Mouse (Mus musculus): ENCODE data around the gene Pacsin2.

Gene Pacsin2

GRCm38 (mm10) chr15:83451621-83452210, 12.7 kb downstream of the Pacsin2 start:
- DNase-seq (ENCODE audit: low read depth, low spot score): no peak

- DNase-seq (ENCODE audit: low read depth, low spot score): no peak
Observed at GRCm38 (mm10) chr15:83450007-83450406, 14.4 kb downstream of the Pacsin2 start.

GRCm38 (mm10) chr15:83448646-83449045, 15.8 kb downstream of the Pacsin2 start:
- DNase-seq (ENCODE audit: low read depth, low spot score): no peak

- DNase-seq (ENCODE audit: low read depth, low spot score): no peak
Observed at GRCm38 (mm10) chr15:83447791-83448544, 16.4 kb downstream of the Pacsin2 start.

- no peak for DNase-seq (ENCODE audit: low read depth, low spot score)
Observed at GRCm38 (mm10) chr15:83445908-83446307, 18.5 kb downstream of the Pacsin2 start.

GRCm38 (mm10) chr15:83445383-83445782, 19.0 kb downstream of the Pacsin2 start:
- no peak for DNase-seq (ENCODE audit: low read depth, low spot score)

- no peak for DNase-seq (ENCODE audit: low read depth, low spot score)
Observed at GRCm38 (mm10) chr15:83444425-83444824, 20.0 kb downstream of the Pacsin2 start.

GRCm38 (mm10) chr15:83442495-83443037, 21.8 kb downstream of the Pacsin2 start:
- DNase-seq (ENCODE audit: low read depth, low spot score): no peak

- DNase-seq (ENCODE audit: low read depth, low spot score): no peak
Observed at GRCm38 (mm10) chr15:83440726-83441125, 23.7 kb downstream of the Pacsin2 start.

GRCm38 (mm10) chr15:83436541-83436940, 27.9 kb downstream of the Pacsin2 start:
- no peak for DNase-seq (ENCODE audit: low read depth, low spot score)

- peak; percentile 4 for DNase-seq (ENCODE audit: low read depth, low spot score)
Observed at GRCm38 (mm10) chr15:83435324-83436090, 28.9 kb downstream of the Pacsin2 start.

GRCm38 (mm10) chr15:83434692-83435091, 29.7 kb downstream of the Pacsin2 start:
- no peak for DNase-seq (ENCODE audit: low read depth, low spot score)

- no peak for DNase-seq (ENCODE audit: low read depth, low spot score)
Observed at GRCm38 (mm10) chr15:83433344-83433743, 31.1 kb downstream of the Pacsin2 start.

GRCm38 (mm10) chr15:83432231-83433031, 32.0 kb downstream of the Pacsin2 start:
- DNase-seq (ENCODE audit: low read depth, low spot score): no peak

GRCm38 (mm10) chr15:83430986-83431763, 33.2 kb downstream of the Pacsin2 start:
- DNase-seq (ENCODE audit: low read depth, low spot score): no peak

GRCm38 (mm10) chr15:83430419-83430818, 34.0 kb downstream of the Pacsin2 start:
- no peak for DNase-seq (ENCODE audit: low read depth, low spot score)

GRCm38 (mm10) chr15:83428586-83428985, 35.8 kb downstream of the Pacsin2 start:
- DNase-seq (ENCODE audit: low read depth, low spot score): no peak

GRCm38 (mm10) chr15:83427294-83428163, 36.9 kb downstream of the Pacsin2 start:
- DNase-seq (ENCODE audit: low read depth, low spot score): no peak

- DNase-seq (ENCODE audit: low read depth, low spot score): no peak
Observed at GRCm38 (mm10) chr15:83425794-83426193, 38.6 kb downstream of the Pacsin2 start.

GRCm38 (mm10) chr15:83425277-83425676, 39.1 kb downstream of the Pacsin2 start:
- no peak for DNase-seq (ENCODE audit: low read depth, low spot score)

Data from brain, embryonic 18.5 days (tissue).